Mouse (Mus musculus): Measurements from ENCODE around the gene Nelfb.

Gene Nelfb

GRCm38 (mm10) chr2:25178285-25178972 is 32.9 kb downstream of the Nelfb start:
- in situ Hi-C loops (cut with MboI; ENCODE audit: low sequenced_read_pairs): no loop called here

- in situ Hi-C loops (cut with MboI; ENCODE audit: low sequenced_read_pairs): no loop called here
Measured at GRCm38 (mm10) chr2:25177685-25178084, 33.6 kb downstream of the Nelfb start.

GRCm38 (mm10) chr2:25177076-25177475 is 34.2 kb downstream of the Nelfb start:
- in situ Hi-C loops (cut with MboI; ENCODE audit: low sequenced_read_pairs): no loop called here

- in situ Hi-C loops (cut with MboI; ENCODE audit: low sequenced_read_pairs): no loop called here
Measured at GRCm38 (mm10) chr2:25176573-25176972, 34.7 kb downstream of the Nelfb start.

GRCm38 (mm10) chr2:25175690-25176078 is 35.6 kb downstream of the Nelfb start:
- in situ Hi-C loops (cut with MboI; ENCODE audit: low sequenced_read_pairs): no loop called here

- in situ Hi-C loops (cut with MboI; ENCODE audit: low sequenced_read_pairs): no loop called here
Measured at GRCm38 (mm10) chr2:25174866-25175689, 36.2 kb downstream of the Nelfb start.

- in situ Hi-C loops (cut with MboI; ENCODE audit: low sequenced_read_pairs): no loop called here
Measured at GRCm38 (mm10) chr2:25173821-25174220, 37.5 kb downstream of the Nelfb start.

- in situ Hi-C loops (cut with MboI; ENCODE audit: low sequenced_read_pairs): no loop called here
Measured at GRCm38 (mm10) chr2:25172629-25173028, 38.7 kb downstream of the Nelfb start.

GRCm38 (mm10) chr2:25171769-25172153 is 39.5 kb downstream of the Nelfb start:
- in situ Hi-C loops (cut with MboI; ENCODE audit: low sequenced_read_pairs): no loop called here

- in situ Hi-C loops (cut with MboI; ENCODE audit: low sequenced_read_pairs): no loop called here
Measured at GRCm38 (mm10) chr2:25171101-25171768, 40.1 kb downstream of the Nelfb start.

- in situ Hi-C loops (cut with MboI; ENCODE audit: low sequenced_read_pairs): no loop called here
Measured at GRCm38 (mm10) chr2:25170326-25171100, 40.8 kb downstream of the Nelfb start.

GRCm38 (mm10) chr2:25169778-25170177 is 41.5 kb downstream of the Nelfb start:
- in situ Hi-C loops (cut with MboI; ENCODE audit: low sequenced_read_pairs): no loop called here

- in situ Hi-C loops (cut with MboI; ENCODE audit: low sequenced_read_pairs): no loop called here
Measured at GRCm38 (mm10) chr2:25168665-25168978, 42.7 kb downstream of the Nelfb start.

GRCm38 (mm10) chr2:25167919-25168664 is 43.2 kb downstream of the Nelfb start:
- in situ Hi-C loops (cut with MboI; ENCODE audit: low sequenced_read_pairs): no loop called here

GRCm38 (mm10) chr2:25167481-25167880 is 43.8 kb downstream of the Nelfb start:
- in situ Hi-C loops (cut with MboI; ENCODE audit: low sequenced_read_pairs): no loop called here

GRCm38 (mm10) chr2:25157655-25158054 is 53.6 kb downstream of the Nelfb start:
- in situ Hi-C loops (cut with MboI; ENCODE audit: low sequenced_read_pairs): no loop called here

- in situ Hi-C loops (cut with MboI; ENCODE audit: low sequenced_read_pairs): no loop called here
Measured at GRCm38 (mm10) chr2:25156990-25157389, 54.3 kb downstream of the Nelfb start.

- in situ Hi-C loops (cut with MboI; ENCODE audit: low sequenced_read_pairs): no loop called here
Measured at GRCm38 (mm10) chr2:25156177-25156576, 55.1 kb downstream of the Nelfb start.

- in situ Hi-C loops (cut with MboI; ENCODE audit: low sequenced_read_pairs): no loop called here
Measured at GRCm38 (mm10) chr2:25151280-25151956, 59.9 kb downstream of the Nelfb start.

Data from CH12F3 (cell line).